Mouse (Mus musculus) forebrain, embryonic 16.5 days (tissue): Measurements from ENCODE around the gene Ffar1. TPM values are rescaled to one million over a fixed set of nuclear protein-coding genes. Genes with fewer than 3 reads are reported as not detected.

Experiments used
- ATAC-seq: fragments of 200-750 bp; cut with Nextera tagmentation; 2 replicates; pipeline ENCODE4 v1.8.0; 2017; ENCODE audit warnings: mild to moderate bottlenecking, moderate library complexity
- H3K27ac ChIP-seq: fragments of 300-500 bp; sonication (generic); 2 replicates; pipeline ENCODE4 v1.5.1; 2014; ENCODE audit warnings: low read length, control low read depth
- H3K27me3 ChIP-seq: fragments of 300-500 bp; sonication (generic); replicated peaks from 2 replicates; pipeline ENCODE4 v1.6.1; 2014; ENCODE audit warnings: low read length; ENCODE audit not compliant: control insufficient read depth, insufficient read depth
- H3K36me3 ChIP-seq: fragments of 300-500 bp; sonication (generic); 2 replicates; pipeline ENCODE4 v1.6.1; 2014; ENCODE audit not compliant: control insufficient read depth, insufficient read depth
- H3K4me1 ChIP-seq: fragments of 300-500 bp; sonication (generic); replicated peaks from 2 replicates; pipeline ENCODE4 v1.6.1; 2014; ENCODE audit warnings: low read length; ENCODE audit not compliant: control insufficient read depth, insufficient read depth
- H3K4me2 ChIP-seq: fragments of 300-500 bp; sonication (generic); 2 replicates; pipeline ENCODE4 v1.6.1; 2014; ENCODE audit warnings: mild to moderate bottlenecking, low read length, control low read depth
- H3K4me3 ChIP-seq: fragments of 300-500 bp; sonication (generic); replicated peaks from 2 replicates; pipeline ENCODE4 v1.5.1; 2014; ENCODE audit warnings: mild to moderate bottlenecking, low read length, control low read depth
- H3K9ac ChIP-seq: fragments of 300-500 bp; sonication (generic); replicated peaks from 2 replicates; pipeline ENCODE4 v1.6.1; 2014; ENCODE audit warnings: low read depth, low read length, control low read depth
- H3K9me3 ChIP-seq: fragments of 300-500 bp; sonication (generic); 2 replicates; pipeline ENCODE4 v1.6.1; 2016; ENCODE audit warnings: low read length; ENCODE audit not compliant: control insufficient read depth
- WGBS: fragments of 180-500 bp; shearing (Covaris S2); extraction: QIAGEN DNeasy Blood & Tissue Kit; methylation state at CpG from one replicate; pipeline ENCODE4 v1.1.7; 2014; 5-methylcytosine and 5-hydroxymethylcytosine counted together
- polyA plus RNA-seq: library from polyadenylated mRNA; unstranded; fragments of >200 nt; fragmentation: Nextera tagmentation; extraction: Ambion mirVana; gene quantifications from 2 replicates; pipeline ENCODE4 v1.2.1, GENCODE M21; 2015

Gene Ffar1
- not detected in 2 replicates for polyA plus RNA-seq

DNA sequence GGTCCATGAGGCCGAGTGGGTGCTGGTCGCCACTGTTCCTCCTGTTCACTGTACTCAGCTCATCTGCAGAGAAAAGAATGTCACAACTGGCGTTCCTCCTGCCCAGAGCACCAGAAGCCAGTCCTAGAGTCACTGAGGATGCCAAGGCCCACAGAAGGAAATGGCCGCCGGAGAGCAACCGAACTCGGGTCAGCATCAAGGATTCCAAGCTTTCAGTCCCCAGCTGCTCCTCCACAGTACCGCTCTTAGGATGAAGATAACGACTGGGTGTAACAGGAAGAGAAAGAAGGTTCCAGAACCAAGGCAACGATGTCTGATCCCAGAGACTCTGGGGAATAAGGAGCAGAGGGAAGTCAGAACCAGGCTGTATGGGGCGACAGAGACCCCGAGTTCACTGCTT is at the start of gene Ffar1:
Ffar1 (minus strand) TSS at position 101 of the 400 bp plus-strand sequence.
- H3K9me3 ChIP-seq, result no peaks in the 10 kb centered on the region
- no peak within 1 kb of the TSS for H3K4me2 ChIP-seq
- ATAC-seq, result no peak
- H3K36me3 ChIP-seq, result no peaks in the 10 kb centered on the region
- H3K4me3 ChIP-seq, result no peak within 1 kb of the TSS
- no peak within 1 kb of the TSS for H3K27ac ChIP-seq
- no peak within 1 kb of the TSS for H3K9ac ChIP-seq
- no peaks in the 10 kb centered on the region for H3K27me3 ChIP-seq
- WGBS, result 86% methylated on average over 12 of the region's 12 CpGs
- no peaks in the 10 kb centered on the region for H3K4me1 ChIP-seq

DNA sequence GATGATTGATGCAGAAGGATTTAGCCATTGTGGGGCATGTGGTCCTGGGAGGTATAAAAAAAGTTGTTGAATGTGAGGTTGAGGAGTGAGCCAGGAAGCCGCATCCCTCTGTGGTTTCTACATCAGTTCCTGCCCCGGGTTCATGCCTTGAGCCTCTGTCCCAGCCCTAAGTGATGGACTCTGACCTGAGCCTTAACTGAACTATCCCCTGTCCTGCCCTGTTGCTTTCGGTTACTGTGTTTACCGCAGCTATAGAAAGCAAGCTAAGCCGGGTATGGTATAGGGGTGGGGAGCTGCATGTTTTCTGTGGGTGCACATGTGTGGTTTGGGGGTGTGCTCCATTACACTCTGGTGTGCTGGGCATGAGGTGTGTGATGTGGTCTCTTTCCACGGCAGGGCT is 48.4 kb upstream of the Ffar1 start:
- no peak for ATAC-seq
- H3K4me2 ChIP-seq, result no peak overlapping the region
- H3K4me1 ChIP-seq, result peaks cover 9% of the 10 kb centered on the region
- H3K4me3 ChIP-seq, result no peak overlapping the region
- no peaks in the 10 kb centered on the region for H3K27me3 ChIP-seq
- H3K9ac ChIP-seq, result no peak overlapping the region
- no peaks in the 10 kb centered on the region for H3K9me3 ChIP-seq
- 83% methylated on average over 6 of the region's 6 CpGs for WGBS
- no peaks in the 10 kb centered on the region for H3K36me3 ChIP-seq
- no peak overlapping the region for H3K27ac ChIP-seq

DNA sequence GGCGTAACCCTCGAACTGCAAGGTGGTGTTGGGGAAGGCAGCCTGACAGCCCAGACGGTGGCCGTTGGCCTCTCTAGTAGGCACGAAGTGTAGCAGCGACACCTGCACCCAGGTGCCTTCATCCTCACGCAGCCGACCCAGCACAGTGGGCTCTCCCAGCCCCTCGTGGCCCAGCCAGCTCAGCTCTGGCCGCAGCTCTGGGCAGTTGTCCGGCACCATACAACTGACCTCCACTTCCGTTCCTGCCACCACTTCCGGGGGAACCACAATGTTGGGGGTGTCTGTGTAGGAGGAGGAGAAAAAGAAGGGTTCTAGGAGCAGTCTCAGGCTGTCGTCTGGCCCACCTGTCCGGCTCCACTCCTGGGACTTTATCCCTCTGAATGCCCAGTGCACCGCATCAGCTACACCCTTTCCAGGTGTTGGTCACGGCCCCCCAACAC is 47.6 kb upstream of the Ffar1 start:
- WGBS, result 19% methylated on average over 16 of the region's 17 CpGs
- no peak for ATAC-seq

DNA sequence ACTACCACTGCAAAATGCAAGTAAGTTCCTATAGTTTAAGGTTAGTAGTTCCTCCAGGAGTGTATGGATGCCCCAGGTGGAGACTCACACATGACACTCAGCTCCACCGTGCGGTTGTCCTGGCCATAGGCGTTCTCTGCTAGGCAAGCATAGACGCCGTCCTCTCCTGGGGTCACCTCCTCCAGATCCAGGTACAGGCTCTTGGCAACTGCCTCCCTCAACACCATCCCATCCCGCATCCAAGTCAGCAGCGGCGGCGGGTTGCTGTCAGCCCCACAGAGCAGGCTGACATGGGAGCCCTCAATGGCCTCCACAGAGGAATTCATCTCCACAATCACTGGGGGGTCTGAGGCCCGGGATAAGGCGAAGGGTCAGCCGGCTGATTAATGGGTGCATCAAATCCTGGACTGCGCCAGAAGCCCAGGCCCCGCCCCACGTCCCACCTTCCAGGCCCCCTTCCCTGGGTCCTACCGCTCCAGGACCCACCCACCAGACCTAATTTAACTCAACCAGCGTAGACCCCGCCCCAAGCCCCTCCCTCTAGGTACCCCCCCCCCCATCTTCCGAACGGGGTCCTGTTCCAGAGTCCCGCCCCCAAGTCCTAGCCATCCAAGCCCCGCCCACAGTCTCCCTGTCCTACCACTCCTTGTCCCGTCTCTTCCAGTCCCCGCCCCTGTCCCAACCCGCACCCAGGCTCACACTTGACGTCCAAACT is 47.1 kb upstream of the Ffar1 start:
- peak overlapping the region; percentile 51 for H3K4me2 ChIP-seq
- peak overlapping the region; percentile 38 for H3K9ac ChIP-seq
- peak overlapping the region; percentile 30 for H3K4me3 ChIP-seq
- no peak for ATAC-seq
- H3K9me3 ChIP-seq, result no peaks in the 10 kb centered on the region
- 2% methylated on average over 23 of the region's 26 CpGs for WGBS
- no peak overlapping the region for H3K27ac ChIP-seq
- no peaks in the 10 kb centered on the region for H3K36me3 ChIP-seq
- H3K27me3 ChIP-seq, result no peaks in the 10 kb centered on the region
- H3K4me1 ChIP-seq, result peaks cover 9% of the 10 kb centered on the region

More for the DNA sequence above, 47.6 kb upstream of the Ffar1 start:
- H3K4me1 ChIP-seq, result peaks cover 9% of the 10 kb centered on the region
- H3K36me3 ChIP-seq, result no peaks in the 10 kb centered on the region
- no peak overlapping the region for H3K9ac ChIP-seq
- H3K9me3 ChIP-seq, result no peaks in the 10 kb centered on the region
- peak overlapping the region; percentile 30 for H3K4me3 ChIP-seq
- no peaks in the 10 kb centered on the region for H3K27me3 ChIP-seq
- peak overlapping the region; percentile 51 for H3K4me2 ChIP-seq
- no peak overlapping the region for H3K27ac ChIP-seq

DNA sequence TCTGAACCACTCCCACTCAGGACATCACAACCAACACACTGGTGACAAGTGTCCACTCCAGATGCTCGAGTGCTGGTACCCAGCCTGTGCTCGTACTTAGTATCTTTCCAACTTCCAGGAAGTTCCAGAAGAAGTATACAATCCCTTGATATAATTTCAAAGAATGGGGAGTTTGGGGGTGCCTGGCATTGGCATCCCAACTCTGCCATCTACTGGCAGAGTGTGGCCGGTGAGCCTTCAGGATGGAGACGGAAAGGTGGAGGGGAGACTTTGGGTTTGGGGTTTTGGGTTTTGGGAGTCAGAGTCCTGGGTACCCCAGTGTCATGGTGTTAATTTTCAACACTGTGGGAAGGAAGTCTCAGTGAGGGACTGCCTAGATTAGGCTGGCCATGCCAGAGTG is 42.7 kb upstream of the Ffar1 start:
- H3K27ac ChIP-seq, result no peak overlapping the region
- H3K4me1 ChIP-seq, result peaks cover 9% of the 10 kb centered on the region
- H3K4me2 ChIP-seq, result no peak overlapping the region
- no peak overlapping the region for H3K9ac ChIP-seq
- no peaks in the 10 kb centered on the region for H3K27me3 ChIP-seq
- no peaks in the 10 kb centered on the region for H3K36me3 ChIP-seq
- H3K9me3 ChIP-seq, result no peaks in the 10 kb centered on the region
- ATAC-seq, result no peak
- H3K4me3 ChIP-seq, result no peak overlapping the region
- 57% methylated on average over 4 of the region's 4 CpGs for WGBS

DNA sequence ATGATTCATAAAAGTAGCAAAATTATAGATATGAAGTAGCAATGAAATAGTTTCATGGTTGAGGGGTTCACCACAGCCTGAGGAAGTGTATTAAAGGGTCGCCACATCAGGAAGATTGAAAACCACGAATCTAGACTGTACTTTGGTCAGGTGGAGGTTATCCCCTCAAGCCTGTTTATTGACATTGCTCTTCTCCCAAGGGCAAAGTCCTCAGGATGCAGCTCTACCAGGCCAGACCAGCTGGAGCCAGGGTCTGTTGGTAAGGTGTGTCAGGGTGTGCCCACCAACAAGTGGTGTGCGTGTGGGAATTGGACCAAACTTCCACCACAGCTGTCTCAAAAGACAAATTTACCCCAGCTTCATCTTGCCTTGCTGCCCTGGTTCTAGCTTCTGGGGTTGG is 33.9 kb upstream of the Ffar1 start:
- 92% methylated on average over 3 of the region's 3 CpGs for WGBS
- no peak overlapping the region for H3K4me2 ChIP-seq
- no peaks in the 10 kb centered on the region for H3K4me1 ChIP-seq
- no peaks in the 10 kb centered on the region for H3K27me3 ChIP-seq
- H3K9ac ChIP-seq, result no peak overlapping the region
- H3K9me3 ChIP-seq, result no peaks in the 10 kb centered on the region
- H3K4me3 ChIP-seq, result no peak overlapping the region
- H3K27ac ChIP-seq, result no peak overlapping the region
- ATAC-seq, result no peak
- no peaks in the 10 kb centered on the region for H3K36me3 ChIP-seq

DNA sequence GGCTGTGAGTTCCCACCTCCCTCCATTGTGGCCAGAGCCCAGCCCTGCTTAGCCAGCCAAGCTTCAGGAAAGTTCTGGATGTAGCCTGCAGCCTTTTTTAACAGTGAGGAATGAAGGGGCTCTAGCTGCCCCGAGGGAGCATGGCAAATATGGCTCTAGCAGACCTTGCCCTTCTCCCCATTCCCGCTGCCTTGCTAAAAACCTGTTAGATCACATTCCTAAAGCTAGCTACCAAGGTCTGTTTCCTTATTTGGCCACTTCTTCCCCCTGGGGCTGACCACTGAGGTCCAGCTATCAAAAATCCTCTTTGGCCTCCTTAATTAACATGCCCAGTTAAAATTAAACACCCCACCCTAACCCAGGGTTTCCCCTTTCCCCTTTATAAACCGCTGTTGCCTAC is 31.2 kb upstream of the Ffar1 start:
- H3K4me1 ChIP-seq, result no peaks in the 10 kb centered on the region

DNA sequence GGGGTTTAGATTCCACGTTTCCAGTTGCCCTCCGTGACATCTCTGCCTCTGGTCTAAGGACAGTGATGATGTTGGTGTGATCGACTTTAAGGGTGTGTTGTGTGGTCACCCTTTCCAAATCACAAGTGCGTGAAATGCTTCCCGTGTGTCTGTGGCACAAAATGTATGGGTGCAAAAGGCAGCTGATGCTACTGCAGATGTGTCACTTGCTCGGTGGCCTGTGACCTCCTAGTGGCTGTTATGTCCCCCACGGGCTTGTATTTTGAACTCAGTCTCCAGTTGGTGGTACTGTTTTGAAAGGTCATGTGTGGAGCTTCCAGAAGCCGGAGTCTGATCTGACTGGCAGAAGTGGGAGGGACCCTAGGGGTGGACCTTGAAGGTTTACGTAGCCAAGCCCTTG is 30.4 kb upstream of the Ffar1 start:
- H3K9me3 ChIP-seq, result no peaks in the 10 kb centered on the region
- no peaks in the 10 kb centered on the region for H3K27me3 ChIP-seq
- H3K27ac ChIP-seq, result no peak overlapping the region
- 89% methylated on average over 9 of the region's 9 CpGs for WGBS
- H3K9ac ChIP-seq, result no peak overlapping the region
- no peak for ATAC-seq
- no peaks in the 10 kb centered on the region for H3K4me1 ChIP-seq
- H3K4me2 ChIP-seq, result no peak overlapping the region
- no peaks in the 10 kb centered on the region for H3K36me3 ChIP-seq
- no peak overlapping the region for H3K4me3 ChIP-seq

More for the DNA sequence above, 31.2 kb upstream of the Ffar1 start:
- Histone ChIP-seq H3K27me3 (no peaks in the 10 kb centered on the region), H3K4me2 (no peak overlapping the region), H3K36me3 (no peaks in the 10 kb centered on the region), H3K9me3 (no peaks in the 10 kb centered on the region), H3K9ac (no peak overlapping the region), H3K27ac (no peak overlapping the region), H3K4me3 (no peak overlapping the region)
- ATAC-seq, result no peak
- 67% methylated on average over 3 of the region's 3 CpGs for WGBS

DNA sequence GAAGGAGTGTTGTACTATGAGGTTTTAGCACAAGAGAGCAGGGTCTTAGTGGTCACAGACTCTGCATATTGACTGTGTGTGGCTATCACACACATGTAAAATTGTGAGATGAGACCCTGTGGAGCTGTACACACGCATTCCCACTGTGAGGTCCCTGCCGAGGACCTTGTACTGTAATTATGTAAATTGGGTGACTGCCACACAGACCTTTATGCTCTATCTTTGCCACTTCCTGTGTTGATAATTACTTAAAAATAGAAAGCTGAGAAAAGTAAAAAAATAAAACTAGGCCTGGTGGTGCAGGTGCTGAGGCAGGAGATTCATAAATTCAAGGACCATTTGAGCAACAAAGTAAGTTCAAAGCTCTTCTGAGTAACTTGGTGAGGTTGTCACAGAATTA is 29.3 kb upstream of the Ffar1 start:
- WGBS, result 59% methylated on average over 2 of the region's 2 CpGs
- no peaks in the 10 kb centered on the region for H3K27me3 ChIP-seq
- H3K27ac ChIP-seq, result no peak overlapping the region
- no peaks in the 10 kb centered on the region for H3K4me1 ChIP-seq
- H3K9ac ChIP-seq, result no peak overlapping the region
- ATAC-seq, result no peak
- no peaks in the 10 kb centered on the region for H3K36me3 ChIP-seq
- H3K4me3 ChIP-seq, result no peak overlapping the region
- no peak overlapping the region for H3K4me2 ChIP-seq
- no peaks in the 10 kb centered on the region for H3K9me3 ChIP-seq

DNA sequence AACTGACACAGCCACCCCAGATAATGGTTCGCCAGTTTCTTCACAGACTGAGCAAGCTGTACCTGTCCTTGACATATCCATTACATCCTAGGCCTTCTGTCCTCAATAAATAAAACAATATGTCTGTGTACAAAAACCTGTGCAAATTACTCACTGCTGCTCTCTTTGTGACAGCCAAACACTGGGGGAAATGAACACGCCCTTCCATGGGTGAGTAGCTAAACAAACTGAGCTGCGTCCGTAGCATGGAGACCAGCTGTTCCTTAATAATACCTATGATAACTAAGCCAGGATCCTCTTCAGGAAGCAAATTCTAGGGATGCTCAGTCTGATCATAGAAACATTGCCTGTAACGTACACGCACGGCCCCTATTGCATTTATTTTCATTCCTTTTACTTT is 27.4 kb upstream of the Ffar1 start:
- Histone ChIP-seq H3K9ac (no peak overlapping the region), H3K4me1 (no peaks in the 10 kb centered on the region), H3K9me3 (no peaks in the 10 kb centered on the region), H3K4me2 (no peak overlapping the region), H3K27ac (no peak overlapping the region), H3K27me3 (no peaks in the 10 kb centered on the region), H3K4me3 (no peak overlapping the region), H3K36me3 (no peaks in the 10 kb centered on the region)
- no peak for ATAC-seq
- 84% methylated on average over 7 of the region's 7 CpGs for WGBS
